ENCODE assay signal across 8 mouse cellular contexts in the genomic region with DNA sequence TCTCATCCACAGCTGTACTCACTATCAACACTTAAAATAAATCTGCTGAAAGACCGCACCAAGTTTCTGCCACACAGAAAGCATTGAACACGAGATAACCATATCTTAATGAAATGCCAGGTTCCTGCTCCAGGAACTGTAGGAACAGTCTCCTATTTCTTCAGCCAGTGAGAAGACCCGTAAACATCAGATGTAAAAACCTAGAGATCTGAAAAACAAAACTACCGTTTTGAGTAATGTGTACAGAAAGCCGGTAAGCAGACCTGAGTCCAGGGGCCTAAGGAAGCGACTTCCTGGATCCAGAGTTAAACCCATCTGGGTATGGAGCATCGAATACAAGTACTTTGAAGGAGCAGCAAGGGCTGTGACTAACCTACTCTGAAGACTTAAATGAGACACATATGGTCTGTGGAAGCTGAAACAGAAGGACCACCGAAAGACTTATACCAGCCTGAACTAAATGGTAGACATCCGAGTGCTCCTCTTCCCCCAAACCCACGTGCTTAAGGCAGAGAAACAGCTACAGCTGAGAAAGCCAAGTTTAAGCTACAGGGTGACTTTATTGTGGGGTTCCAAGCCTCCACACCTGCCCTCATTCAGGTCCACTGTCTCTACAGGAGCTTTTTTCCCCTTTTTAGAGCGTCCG. TPM values are rescaled to one million over a fixed set of nuclear protein-coding genes. Genes with fewer than 3 reads are reported as not detected.
DNase-seq lines count a peak whose midpoint lies in the region; ATAC-seq and TF ChIP-seq lines count a peak whose summit lies in the region.

No protein-coding gene starts in this region.

- H3K4me1 ChIP-seq in lung, embryonic 15.5 days, result peaks cover 27% of the 10 kb centered on the region
- peaks cover 14% of the 10 kb centered on the region for H3K4me1 ChIP-seq in embryonic facial prominence, embryonic 14.5 days (ENCODE audit: control insufficient read depth, insufficient read depth, low read length)
- H3K4me1 ChIP-seq in intestine, postnatal 0 days (replicated peaks; ENCODE audit: control insufficient read depth, insufficient read depth, low read length), result 0 out of 2 replicates have a peak, but pooled peaks cover 7% of the 10 kb centered on the region
- peaks cover 21% of the 10 kb centered on the region for H3K4me1 ChIP-seq in neural tube, embryonic 15.5 days

- H3K9ac ChIP-seq in lung, embryonic 15.5 days, result peak overlapping the region; percentile 91
- peak overlapping the region; percentile 93 for H3K9ac ChIP-seq in embryonic facial prominence, embryonic 14.5 days (ENCODE audit: low read depth, low read length)
- H3K9ac ChIP-seq in intestine, postnatal 0 days (ENCODE audit: low read depth, low read length), result peak overlapping the region; percentile 82
- H3K9ac ChIP-seq in neural tube, embryonic 15.5 days (replicated peaks), result peak overlapping the region; percentile 74; the same call in 1 of the 2 replicates

- H3K4me3 ChIP-seq in lung, embryonic 15.5 days, result peak overlapping the region; percentile 74
- H3K4me3 ChIP-seq in embryonic facial prominence, embryonic 14.5 days (ENCODE audit: low read depth, low read length), result peak overlapping the region; percentile 67
- peak overlapping the region; percentile 68 for H3K4me3 ChIP-seq in intestine, postnatal 0 days (ENCODE audit: low read depth, low read length)
- peak overlapping the region; percentile 55 for H3K4me3 ChIP-seq in neural tube, embryonic 15.5 days (replicated peaks)

- H3K9me3 ChIP-seq in lung, embryonic 15.5 days, result no peaks in the 10 kb centered on the region
- H3K9me3 ChIP-seq in embryonic facial prominence, embryonic 14.5 days (ENCODE audit: control insufficient read depth, low read length), result no peaks in the 10 kb centered on the region
- H3K9me3 ChIP-seq in intestine, postnatal 0 days (ENCODE audit: control insufficient read depth), result no peaks in the 10 kb centered on the region
- H3K9me3 ChIP-seq in neural tube, embryonic 15.5 days (replicated peaks), result no peaks in the 10 kb centered on the region

- peak overlapping the region; percentile 85 for H3K4me2 ChIP-seq in lung, embryonic 15.5 days
- peak overlapping the region; percentile 78 for H3K4me2 ChIP-seq in embryonic facial prominence, embryonic 14.5 days (ENCODE audit: low read depth, low read length)
- peak overlapping the region; percentile 88 for H3K4me2 ChIP-seq in intestine, postnatal 0 days (replicated peaks; ENCODE audit: low read depth)
- peak overlapping the region; percentile 73 for H3K4me2 ChIP-seq in neural tube, embryonic 15.5 days

- peak overlapping the region; percentile 100 for H3K27ac ChIP-seq in lung, embryonic 15.5 days
- peak overlapping the region; percentile 100 for H3K27ac ChIP-seq in embryonic facial prominence, embryonic 14.5 days (replicated peaks; ENCODE audit: low read depth, low read length)
- H3K27ac ChIP-seq in intestine, postnatal 0 days (ENCODE audit: low read depth, low read length), result peak overlapping the region; percentile 99
- H3K27ac ChIP-seq in neural tube, embryonic 15.5 days (replicated peaks), result peak overlapping the region; percentile 99

- no peaks in the 10 kb centered on the region for H3K36me3 ChIP-seq in lung, embryonic 15.5 days
- no peaks in the 10 kb centered on the region for H3K36me3 ChIP-seq in embryonic facial prominence, embryonic 14.5 days (ENCODE audit: control insufficient read depth, insufficient read depth, low read length)
- H3K36me3 ChIP-seq in intestine, postnatal 0 days (ENCODE audit: control insufficient read depth, insufficient read depth), result no peaks in the 10 kb centered on the region
- no peaks in the 10 kb centered on the region for H3K36me3 ChIP-seq in neural tube, embryonic 15.5 days

- no peak for DNase-seq in lung, postnatal 10 days
- no peak for DNase-seq in embryonic facial prominence, embryonic 14.5 days (ENCODE audit: low spot score)
- DNase-seq in gastrocnemius, postnatal 4 days (ENCODE audit: low spot score in 2 of 2), result no peak
- DNase-seq in natural killer cell, adult 2 months (ENCODE audit: low spot score in 2 of 2), result no peak
- no peak for DNase-seq in embryo, embryonic 9.5 days (ENCODE audit: extremely low spot score)

- WGBS in lung, embryonic 15.5 days, result 9% methylated on average over 12 of the region's 12 CpGs
- WGBS in embryonic facial prominence, embryonic 14.5 days, result 16% methylated on average over 12 of the region's 12 CpGs
- 7% methylated on average over 12 of the region's 12 CpGs for WGBS in intestine, postnatal 0 days
- WGBS in neural tube, embryonic 15.5 days, result 25% methylated on average over 12 of the region's 12 CpGs

- H3K27me3 ChIP-seq in lung, embryonic 15.5 days, result no peaks in the 10 kb centered on the region
- no peaks in the 10 kb centered on the region for H3K27me3 ChIP-seq in embryonic facial prominence, embryonic 14.5 days (replicated peaks; ENCODE audit: control insufficient read depth, insufficient read depth, low read length)
- no peaks in the 10 kb centered on the region for H3K27me3 ChIP-seq in intestine, postnatal 0 days (replicated peaks; ENCODE audit: control insufficient read depth, insufficient read depth, low read length)
- H3K27me3 ChIP-seq in neural tube, embryonic 15.5 days (replicated peaks), result no peaks in the 10 kb centered on the region

- no peak for TF ChIP-seq CTCF in intestine, postnatal 0 days (IDR thresholded peaks at IDR 0.05; ENCODE audit: low read depth)

- ATAC-seq in lung, embryonic 15.5 days (ENCODE audit: borderline replicate concordance, extremely low read depth, low FRiP score, low TSS enrichment), result no peak
- ATAC-seq in embryonic facial prominence, embryonic 14.5 days (ENCODE audit: low read depth), result no peak
- no peak for ATAC-seq in intestine, postnatal 0 days
- ATAC-seq in neural tube, embryonic 15.5 days (ENCODE audit: low FRiP score), result no peak

RNA-seq across cellular contexts. Expression of gene Hist4h4, which starts 1.0 kb away (rescaled TPM):
- polyA plus RNA-seq in lung, embryonic 15.5 days (2015; fragmentation: Nextera tagmentation; extraction: Ambion mirVana), result 0.81 and 0.89 TPM in 2 replicates
- polyA plus RNA-seq in embryonic facial prominence, embryonic 14.5 days (2014; fragmentation: Nextera tagmentation; extraction: Ambion mirVana), result 0.64 and 1.1 TPM in 2 replicates
- polyA plus RNA-seq in intestine, postnatal 0 days (2015; fragmentation: Nextera tagmentation; extraction: Ambion mirVana), result 0.46 and 0.76 TPM in 2 replicates
- polyA plus RNA-seq in neural tube, embryonic 15.5 days (2015; fragmentation: Nextera tagmentation; extraction: Ambion mirVana), result 0.43 and 0.44 TPM in 2 replicates
- 10 to 100 TPM; 32.2 to 40.5 TPM for total RNA-seq in gastrocnemius, postnatal 4 days (2021)

RNA-seq across cellular contexts. Expression of gene H2afj, which starts 4.8 kb away (rescaled TPM):
- polyA plus RNA-seq in lung, embryonic 15.5 days (2015; fragmentation: Nextera tagmentation; extraction: Ambion mirVana), result 121 and 124 TPM in 2 replicates
- polyA plus RNA-seq in embryonic facial prominence, embryonic 14.5 days (2014; fragmentation: Nextera tagmentation; extraction: Ambion mirVana), result 93.2 and 98.2 TPM in 2 replicates
- 231 and 241 TPM in 2 replicates for polyA plus RNA-seq in intestine, postnatal 0 days (2015; fragmentation: Nextera tagmentation; extraction: Ambion mirVana)
- 106 and 119 TPM in 2 replicates for polyA plus RNA-seq in neural tube, embryonic 15.5 days (2015; fragmentation: Nextera tagmentation; extraction: Ambion mirVana)
- 10 to 100 TPM; 18.1 to 19.7 TPM for total RNA-seq in gastrocnemius, postnatal 4 days (2021)

RNA-seq across cellular contexts. Expression of gene Gucy2c, which starts 21.7 kb away (rescaled TPM):
- polyA plus RNA-seq in lung, embryonic 15.5 days (2015; fragmentation: Nextera tagmentation; extraction: Ambion mirVana), result 0.13 and 0.19 TPM in 2 replicates
- polyA plus RNA-seq in embryonic facial prominence, embryonic 14.5 days (2014; fragmentation: Nextera tagmentation; extraction: Ambion mirVana), result 0.13 and 0.15 TPM in 2 replicates
- polyA plus RNA-seq in intestine, postnatal 0 days (2015; fragmentation: Nextera tagmentation; extraction: Ambion mirVana), result 78.4 and 90.9 TPM in 2 replicates
- polyA plus RNA-seq in neural tube, embryonic 15.5 days (2015; fragmentation: Nextera tagmentation; extraction: Ambion mirVana), result 0.23 and 5.5 TPM in 2 replicates
- total RNA-seq in gastrocnemius, postnatal 4 days (2021), result under 1 TPM in 1 of 2 experiments, not detected in 1; 0.08 TPM

RNA-seq across cellular contexts. Expression of gene BC049715, which starts 24.2 kb away (rescaled TPM):
- polyA plus RNA-seq in lung, embryonic 15.5 days (2015; fragmentation: Nextera tagmentation; extraction: Ambion mirVana), result 2.0 and 2.1 TPM in 2 replicates
- 1.1 and 1.7 TPM in 2 replicates for polyA plus RNA-seq in embryonic facial prominence, embryonic 14.5 days (2014; fragmentation: Nextera tagmentation; extraction: Ambion mirVana)
- polyA plus RNA-seq in intestine, postnatal 0 days (2015; fragmentation: Nextera tagmentation; extraction: Ambion mirVana), result 0.47 and 1.8 TPM in 2 replicates
- 1.5 and 2.8 TPM in 2 replicates for polyA plus RNA-seq in neural tube, embryonic 15.5 days (2015; fragmentation: Nextera tagmentation; extraction: Ambion mirVana)
- total RNA-seq in gastrocnemius, postnatal 4 days (2021), result under 1 TPM; 0.39 to 0.57 TPM

RNA-seq across cellular contexts. Expression of gene Wbp11, which starts 24.8 kb away (rescaled TPM):
- polyA plus RNA-seq in lung, embryonic 15.5 days (2015; fragmentation: Nextera tagmentation; extraction: Ambion mirVana), result 97.8 and 101 TPM in 2 replicates
- polyA plus RNA-seq in embryonic facial prominence, embryonic 14.5 days (2014; fragmentation: Nextera tagmentation; extraction: Ambion mirVana), result 94.3 and 94.7 TPM in 2 replicates
- 41.4 and 45.2 TPM in 2 replicates for polyA plus RNA-seq in intestine, postnatal 0 days (2015; fragmentation: Nextera tagmentation; extraction: Ambion mirVana)
- polyA plus RNA-seq in neural tube, embryonic 15.5 days (2015; fragmentation: Nextera tagmentation; extraction: Ambion mirVana), result 71.1 and 80.0 TPM in 2 replicates
- total RNA-seq in gastrocnemius, postnatal 4 days (2021), result 10 to 100 TPM; 83.7 to 86.2 TPM

Comparison
In these comparisons a context has a peak if more than half of its experiments do, and no peak if none do; other contexts are left out.
1. RNA of gene Gucy2c, which starts 21.7 kb away (polyA plus RNA-seq): 78.4 to 90.9 TPM in intestine, postnatal 0 days; 0.23 to 5.5 TPM in neural tube, embryonic 15.5 days, 0.13 to 0.19 TPM in lung, embryonic 15.5 days and 0.13 to 0.15 TPM in embryonic facial prominence, embryonic 14.5 days; every median in the first group is over 10 times any median in the second.
2. Peak in every context shown above with its lines, with median percentiles within 50 percentile points of each other: H3K27ac ChIP-seq, H3K4me2 ChIP-seq, H3K4me3 ChIP-seq and H3K9ac ChIP-seq.